Mouse (Mus musculus) CD4-positive, CD25-positive, alpha-beta regulatory T cell, adult 2 months (primary cell): ENCODE data around the gene Cacna2d1.

Experiments
- DNase-seq: peaks from one replicate; pipeline ENCODE4 v3.0.0-alpha.2; 2012; ENCODE audit warnings: low read depth, low spot score

Gene Cacna2d1

DNA sequence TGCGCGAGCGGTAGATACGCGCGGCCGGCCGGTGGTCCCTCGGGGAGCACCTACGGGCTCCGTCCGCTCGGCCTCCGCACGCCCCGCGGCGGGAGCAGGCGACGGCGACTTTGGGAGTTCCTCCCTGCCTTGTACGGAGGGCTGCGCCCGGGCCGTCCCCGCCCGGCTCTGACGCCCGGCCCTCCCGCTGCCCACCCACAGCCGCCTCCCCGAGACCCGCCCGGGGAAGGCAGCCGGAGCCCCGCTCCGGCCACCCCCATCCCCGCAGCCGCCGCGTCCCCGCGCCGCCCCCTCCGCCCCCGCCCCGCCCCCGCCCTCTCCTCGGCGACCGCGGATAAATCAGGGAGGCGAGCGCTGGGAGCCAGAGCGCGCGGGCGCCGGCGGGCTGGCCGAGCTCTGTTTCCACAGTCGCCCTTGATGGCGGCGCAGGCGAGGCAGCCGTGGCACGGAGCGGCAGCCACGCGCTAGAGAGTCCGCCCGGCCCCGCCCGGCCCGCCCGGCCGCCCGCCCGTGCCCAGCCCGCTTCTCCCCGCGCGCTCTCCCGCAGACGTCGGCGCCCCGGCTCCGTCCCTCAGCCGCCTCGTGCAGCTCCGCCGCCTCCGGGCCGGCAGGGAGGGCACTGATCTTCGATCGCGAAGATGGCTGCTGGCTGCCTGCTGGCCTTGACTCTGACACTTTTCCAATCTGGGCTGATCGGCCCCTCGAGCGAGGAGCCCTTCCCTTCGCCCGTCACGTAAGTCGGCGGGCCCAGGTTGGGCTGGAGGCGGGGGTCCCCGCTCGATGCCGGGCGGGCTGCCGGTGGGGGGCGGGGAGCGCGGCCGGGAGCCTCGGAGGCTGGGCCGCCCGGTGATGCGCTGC lies at the start of gene Cacna2d1:
Gene Cacna2d1, plus strand, starts transcription at position 316 of the 858 bp plus-strand sequence.
- DNase-seq, result no peak

DNA sequence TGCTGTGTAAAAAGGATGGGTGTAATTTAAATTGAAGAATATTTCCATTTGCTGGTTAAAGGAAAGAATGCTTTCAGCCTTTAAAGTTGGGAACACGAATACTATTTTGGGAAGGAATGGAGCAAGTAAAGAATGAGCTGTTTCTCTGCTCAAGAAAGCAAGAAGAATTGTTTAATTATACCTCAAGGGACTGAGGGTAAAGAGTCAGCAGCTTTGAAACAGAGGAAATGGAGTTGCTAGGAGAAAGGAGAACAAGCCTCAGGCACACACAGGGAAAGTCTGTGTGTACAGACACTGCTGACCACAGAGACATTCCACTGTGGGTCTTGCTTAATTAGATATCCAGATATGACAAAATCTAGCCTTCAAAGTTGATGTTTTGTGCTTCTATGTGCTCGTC lies 39.4 kb upstream of the Cacna2d1 start:
- no peak for DNase-seq

- no peak for DNase-seq
These were observed 37.8 kb upstream of the Cacna2d1 start for GRCm38 (mm10) chr5:15896706-15897105.

GRCm38 (mm10) chr5:15906446-15906845 lies 28.0 kb upstream of the Cacna2d1 start:
- no peak for DNase-seq

DNA sequence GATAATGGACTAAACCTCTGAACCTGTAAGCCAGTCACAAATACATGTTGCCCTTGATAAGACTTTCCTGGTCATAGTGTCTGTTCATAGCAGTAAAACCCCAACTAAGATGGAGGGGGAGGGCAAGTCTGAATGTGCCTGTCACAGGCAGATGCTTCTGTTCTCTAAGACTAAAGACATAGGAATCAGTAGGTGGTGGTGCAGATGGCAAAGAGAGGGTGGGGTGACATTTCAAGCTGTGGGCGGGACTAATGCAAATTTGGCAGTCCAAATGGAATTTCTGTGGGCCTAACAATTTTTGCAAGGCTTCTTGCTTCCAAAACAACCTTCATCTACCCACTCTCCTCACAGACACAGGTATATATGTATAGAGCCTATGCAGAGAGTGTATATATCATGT lies 19.6 kb upstream of the Cacna2d1 start:
- no peak for DNase-seq

DNA sequence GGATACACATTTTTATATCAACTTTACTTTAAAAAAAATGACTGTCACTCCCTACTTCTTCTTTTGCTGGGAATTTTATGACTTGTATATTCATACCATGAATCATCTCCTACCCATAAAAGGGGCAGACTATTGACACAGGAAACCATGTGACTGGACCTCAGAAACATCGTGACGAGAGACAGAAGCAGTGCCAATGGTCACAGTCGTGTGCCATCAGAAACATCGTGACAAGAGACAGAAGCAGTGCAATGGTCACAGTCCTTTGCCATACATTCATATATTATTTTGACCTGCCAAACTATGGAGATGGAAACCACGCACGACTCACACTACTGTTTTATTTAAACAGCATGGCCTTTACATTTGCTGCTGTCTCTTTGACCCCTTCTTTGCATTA lies 6.0 kb upstream of the Cacna2d1 start:
- no peak for DNase-seq

DNA sequence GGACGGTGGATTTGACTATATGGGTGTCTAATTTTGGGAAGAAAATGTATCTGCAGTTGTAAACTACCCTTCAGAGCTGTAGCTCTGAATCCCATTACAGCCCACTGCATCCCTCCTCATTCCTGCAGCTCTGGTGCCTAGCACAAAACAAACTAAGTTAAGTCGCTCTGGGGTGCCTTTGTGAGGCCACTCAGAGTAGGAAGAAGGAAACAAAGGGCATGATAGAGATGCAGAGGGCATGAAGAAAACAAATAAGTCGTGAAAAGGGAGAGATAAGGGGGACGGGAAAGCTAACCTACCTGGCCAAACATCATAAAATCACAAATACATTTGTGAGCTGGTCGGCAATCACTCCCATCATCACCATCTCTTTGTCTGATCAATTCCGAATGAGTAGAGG lies 1.5 kb upstream of the Cacna2d1 start:
- no peak for DNase-seq

DNA sequence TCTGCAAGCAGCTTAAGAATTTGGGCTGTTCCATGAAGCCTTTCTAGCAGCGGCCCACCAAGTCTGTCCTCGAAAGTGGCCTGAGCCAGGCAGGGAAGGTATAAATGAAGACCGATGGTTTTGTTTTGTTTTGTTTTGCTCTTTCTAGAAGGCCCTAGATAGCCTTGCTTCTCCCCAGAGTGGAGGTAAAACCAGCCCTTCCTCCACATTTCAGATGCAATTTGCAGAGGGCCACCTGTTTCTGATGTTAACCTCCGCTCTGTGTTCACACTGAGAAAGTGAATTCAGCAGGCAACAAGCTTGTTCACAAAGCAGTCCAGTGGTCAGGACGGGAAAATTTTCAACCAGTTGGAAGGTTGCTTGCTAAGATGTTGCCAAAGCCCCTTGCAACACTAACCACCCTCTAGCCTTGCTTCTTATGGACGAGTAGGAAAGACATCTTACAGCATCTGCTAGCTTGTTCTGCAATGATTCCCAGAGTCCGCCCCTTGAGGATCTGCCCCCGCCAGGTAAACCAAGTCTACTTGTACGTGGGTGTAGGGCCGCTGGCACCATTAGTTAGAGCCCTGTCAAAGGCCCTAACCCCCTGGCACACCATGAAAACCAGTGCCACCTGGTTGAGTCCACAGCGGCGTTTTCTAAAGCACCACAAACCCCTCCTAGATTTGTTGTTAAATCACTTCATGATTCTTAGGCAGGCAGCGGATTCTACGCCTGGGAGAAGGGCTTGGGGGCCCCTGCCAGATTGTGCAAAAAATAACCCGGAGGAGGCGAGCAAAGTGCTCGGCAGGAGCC lies 713 bp upstream of the Cacna2d1 start:
- DNase-seq, result no peak

GRCm38 (mm10) chr5:15935234-15935728 lies 790 bp downstream of the Cacna2d1 start:
- no peak for DNase-seq

GRCm38 (mm10) chr5:15935831-15936710 lies 1.6 kb downstream of the Cacna2d1 start:
- DNase-seq, result no peak

DNA sequence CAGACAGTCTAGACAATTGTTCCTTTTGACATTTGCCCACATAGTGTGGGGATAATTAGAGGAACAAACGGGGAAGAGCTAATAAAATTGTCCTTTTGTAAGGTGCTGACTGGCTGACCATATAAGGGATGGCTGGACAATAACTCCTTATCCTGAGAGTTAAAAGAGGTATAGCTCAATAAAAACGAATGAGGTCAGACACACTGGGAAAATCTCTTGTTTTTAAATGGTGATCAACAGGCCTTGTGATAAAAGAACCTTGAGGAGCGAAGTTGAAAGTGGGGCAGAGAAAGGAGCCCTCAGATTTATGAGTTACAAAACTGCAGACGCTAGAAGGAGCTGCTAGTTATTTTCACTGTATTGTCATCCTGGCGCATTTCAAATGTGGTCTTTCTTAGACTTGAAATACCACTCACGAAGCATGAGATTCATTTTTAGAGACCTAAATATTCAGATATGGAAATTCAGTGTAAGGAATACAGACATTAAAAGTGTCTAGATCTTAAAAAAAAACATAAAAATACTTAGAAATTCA lies 6.8 kb downstream of the Cacna2d1 start:
- no peak for DNase-seq

- DNase-seq, result no peak
These were observed 7.6 kb downstream of the Cacna2d1 start for GRCm38 (mm10) chr5:15942051-15942450.

DNA sequence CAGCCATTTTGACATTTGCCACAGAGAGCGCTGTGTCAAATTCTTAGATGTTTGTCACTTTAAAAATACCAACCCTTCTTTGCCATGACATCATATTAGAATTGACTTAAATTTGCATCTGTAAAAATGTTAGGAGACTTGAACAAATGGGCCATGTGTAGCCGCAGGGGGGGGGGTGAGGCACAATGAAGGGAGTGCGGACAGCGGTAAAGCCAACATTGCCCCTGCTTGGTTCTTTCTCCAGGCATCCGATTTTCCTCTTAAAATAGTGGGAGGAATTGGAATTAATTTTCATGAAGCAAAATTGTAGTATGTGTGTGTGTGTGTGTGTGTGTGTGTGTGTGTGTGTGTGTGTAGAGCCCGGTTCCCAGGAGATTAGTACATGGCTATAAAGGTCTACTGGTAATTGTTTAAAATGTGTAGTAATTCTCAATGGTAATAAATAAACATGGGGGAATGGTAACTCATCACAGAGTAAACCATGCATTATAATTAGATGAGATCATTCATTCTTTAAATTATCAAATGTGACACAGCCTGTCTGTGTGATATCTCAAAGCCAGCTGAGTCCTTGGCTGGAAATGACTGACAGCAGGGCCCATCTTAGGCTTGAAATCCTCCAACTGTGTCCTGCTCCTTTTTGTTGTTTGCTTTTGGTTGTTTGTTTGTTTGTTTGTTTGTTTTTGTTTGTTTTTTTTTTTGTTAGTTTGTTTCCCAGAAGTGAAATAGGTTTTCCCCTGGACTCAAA lies 14.0 kb downstream of the Cacna2d1 start:
- DNase-seq, result no peak

GRCm38 (mm10) chr5:15959760-15960159 lies 25.3 kb downstream of the Cacna2d1 start:
- no peak for DNase-seq

GRCm38 (mm10) chr5:15961866-15962265 lies 27.4 kb downstream of the Cacna2d1 start:
- DNase-seq, result no peak

DNA sequence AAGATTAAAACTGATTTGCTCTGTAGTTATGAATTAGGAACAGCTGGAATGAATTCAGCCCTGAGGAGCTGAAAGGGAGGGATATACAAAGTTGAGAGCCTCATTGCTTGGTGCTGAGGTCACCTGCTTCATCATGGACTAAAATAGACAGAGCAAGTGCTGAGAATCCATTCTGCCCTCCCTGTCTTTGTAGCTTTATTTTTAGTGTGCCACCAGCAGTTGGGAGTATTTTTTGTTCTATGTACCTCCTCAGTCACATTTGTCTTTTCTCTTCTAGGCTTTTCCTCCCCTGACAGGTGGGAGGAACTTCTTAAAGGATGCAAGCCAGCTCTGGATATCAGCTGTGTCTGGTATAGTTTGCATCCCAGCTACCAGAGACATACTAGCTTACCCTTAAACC lies 32.4 kb downstream of the Cacna2d1 start:
- DNase-seq, result no peak

GRCm38 (mm10) chr5:15971821-15972220 lies 37.3 kb downstream of the Cacna2d1 start:
- DNase-seq, result no peak

GRCm38 (mm10) chr5:15972351-15972750 lies 37.9 kb downstream of the Cacna2d1 start:
- DNase-seq, result no peak

GRCm38 (mm10) chr5:15974652-15975051 lies 40.2 kb downstream of the Cacna2d1 start:
- no peak for DNase-seq

DNA sequence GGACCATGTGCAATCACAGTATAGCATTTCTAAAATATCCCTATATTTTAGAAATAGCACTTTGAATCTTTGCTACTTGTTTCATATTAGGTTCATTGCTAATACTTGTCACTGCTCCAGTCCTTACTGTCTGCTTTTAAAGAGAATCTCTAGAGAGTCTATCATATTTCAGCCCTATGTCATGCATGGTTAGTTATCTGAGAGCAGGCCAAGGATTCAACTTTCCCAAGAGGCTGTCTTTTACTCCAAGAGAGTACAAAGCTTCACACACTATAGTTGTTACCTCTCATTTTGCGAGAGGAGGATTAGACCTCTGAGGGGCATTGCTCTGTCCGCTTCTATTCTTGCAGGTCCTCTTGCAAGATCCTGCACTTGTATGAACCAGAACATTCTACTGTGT lies 44.7 kb downstream of the Cacna2d1 start:
- DNase-seq, result no peak

- DNase-seq, result no peak
These were observed 48.1 kb downstream of the Cacna2d1 start for GRCm38 (mm10) chr5:15982573-15982972.
